Mouse (Mus musculus) intestine, embryonic 16.5 days (tissue): ENCODE measurements around the gene Eno1. TPM values are rescaled to one million over a fixed set of nuclear protein-coding genes. Genes with fewer than 3 reads are reported as not detected.

Experiments
- ATAC-seq: fragments of 200-750 bp; cut with Nextera tagmentation; 2 replicates; pipeline ENCODE4 v1.8.0; 2017; ENCODE audit warnings: moderate TSS enrichment, moderate library complexity
- H3K27ac ChIP-seq: fragments of 300-500 bp; sonication (generic); 2 replicates; pipeline ENCODE4 v1.5.1; 2014; ENCODE audit warnings: mild to moderate bottlenecking, low read length
- H3K27me3 ChIP-seq: fragments of 300-500 bp; sonication (generic); replicated peaks from 2 replicates; pipeline ENCODE4 v1.6.1; 2014; ENCODE audit warnings: low read length, control low read depth, mixed read lengths; ENCODE audit not compliant: control insufficient read depth, insufficient read depth
- H3K36me3 ChIP-seq: fragments of 300-500 bp; sonication (generic); 2 replicates; pipeline ENCODE4 v1.6.1; 2014; ENCODE audit warnings: low read length, control low read depth; ENCODE audit not compliant: control insufficient read depth, insufficient read depth
- H3K4me1 ChIP-seq: fragments of 300-500 bp; sonication (generic); 2 replicates; pipeline ENCODE4 v1.6.1; 2014; ENCODE audit warnings: low read length, control low read depth, mixed read lengths; ENCODE audit not compliant: control insufficient read depth, insufficient read depth
- H3K4me2 ChIP-seq: fragments of 300-500 bp; sonication (generic); 2 replicates; pipeline ENCODE4 v1.6.1; 2014; ENCODE audit warnings: low read depth, low read length, control low read depth
- H3K4me3 ChIP-seq: fragments of 300-500 bp; sonication (generic); 2 replicates; pipeline ENCODE4 v1.5.1; 2014; ENCODE audit warnings: mild to moderate bottlenecking, low read length
- H3K9ac ChIP-seq: fragments of 300-500 bp; sonication (generic); 2 replicates; pipeline ENCODE4 v1.6.1; 2014; ENCODE audit warnings: low read depth, low read length
- H3K9me3 ChIP-seq: fragments of 300-500 bp; sonication (generic); 2 replicates; pipeline ENCODE4 v1.6.1; 2016; ENCODE audit warnings: low read length, control low read depth; ENCODE audit not compliant: control insufficient read depth
- WGBS: fragments of 180-500 bp; shearing (Covaris S2); extraction: QIAGEN DNeasy Blood & Tissue Kit; methylation state at CpG from one replicate; pipeline ENCODE4 v1.1.7; 2014; 5-methylcytosine and 5-hydroxymethylcytosine counted together
- polyA plus RNA-seq: library from polyadenylated mRNA; unstranded; fragments of >200 nt; fragmentation: Nextera tagmentation; extraction: Ambion mirVana; gene quantifications from 2 replicates; pipeline ENCODE4 v1.2.1, GENCODE M21; 2015

Gene Eno1
- polyA plus RNA-seq, 1 experiment from 2014 or later: 2,067 TPM

DNA sequence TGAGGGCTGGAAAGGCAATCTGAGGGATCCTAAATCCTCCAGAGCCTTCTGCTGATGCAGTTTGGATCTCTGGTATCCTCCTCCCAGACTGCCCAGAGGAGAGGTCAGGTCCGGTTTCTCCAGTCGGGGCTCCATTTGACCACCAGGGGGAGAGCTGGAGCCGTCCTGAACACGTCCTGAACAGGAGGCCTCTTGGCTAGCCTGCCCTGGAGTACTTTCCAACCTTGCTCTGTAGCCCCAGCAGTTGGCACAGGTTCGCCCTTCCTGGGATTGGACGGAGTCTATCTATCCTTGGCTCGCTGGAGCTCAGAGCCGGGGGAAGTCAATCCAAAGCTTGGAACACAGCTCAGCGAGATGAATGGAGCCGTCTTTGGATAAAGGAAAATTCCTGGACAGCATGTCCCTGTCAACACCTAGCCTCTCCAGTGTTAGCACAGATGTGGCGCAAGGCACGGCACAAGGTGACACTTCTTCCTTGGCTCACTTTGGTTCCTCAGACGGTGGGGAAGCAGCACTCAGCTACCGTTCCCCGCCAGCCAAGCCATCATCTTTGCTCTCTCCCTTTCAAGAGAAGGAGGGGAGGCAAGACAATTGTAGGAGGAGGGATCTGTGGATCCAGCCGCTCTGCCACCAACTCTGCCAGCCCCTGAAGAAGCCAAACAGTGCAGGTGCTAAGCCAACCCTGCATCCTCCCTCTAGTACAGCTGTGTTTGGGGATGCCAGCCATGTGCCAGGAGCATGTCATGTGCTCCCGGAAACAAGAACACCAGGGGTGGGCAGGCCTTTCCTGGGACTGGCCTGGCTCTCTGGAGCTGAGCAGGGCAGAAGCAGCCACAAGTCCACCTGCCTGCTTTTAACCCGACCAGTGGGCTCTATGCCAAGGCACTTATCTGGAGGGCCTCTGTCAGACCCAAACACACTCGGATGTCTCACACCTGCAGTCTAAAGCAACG lies 21.0 kb downstream of the Eno1 start:
- Histone ChIP-seq H3K4me1 (peaks cover 11% of the 10 kb centered on the region; the same call in 1 of the 2 replicates), H3K9ac (peak overlapping the region; percentile 25; the same call in 1 of the 2 replicates), H3K36me3 (0 out of 2 replicates have a peak, but pooled peaks cover 2% of the 10 kb centered on the region), H3K9me3 (no peaks in the 10 kb centered on the region), H3K4me3 (no peak overlapping the region), H3K27me3 (no peaks in the 10 kb centered on the region), H3K27ac (peak overlapping the region; percentile 42), H3K4me2 (no peak overlapping the region)
- ATAC-seq: peak; percentile 78
- 46% methylated on average over 20 of the region's 20 CpGs for WGBS

DNA sequence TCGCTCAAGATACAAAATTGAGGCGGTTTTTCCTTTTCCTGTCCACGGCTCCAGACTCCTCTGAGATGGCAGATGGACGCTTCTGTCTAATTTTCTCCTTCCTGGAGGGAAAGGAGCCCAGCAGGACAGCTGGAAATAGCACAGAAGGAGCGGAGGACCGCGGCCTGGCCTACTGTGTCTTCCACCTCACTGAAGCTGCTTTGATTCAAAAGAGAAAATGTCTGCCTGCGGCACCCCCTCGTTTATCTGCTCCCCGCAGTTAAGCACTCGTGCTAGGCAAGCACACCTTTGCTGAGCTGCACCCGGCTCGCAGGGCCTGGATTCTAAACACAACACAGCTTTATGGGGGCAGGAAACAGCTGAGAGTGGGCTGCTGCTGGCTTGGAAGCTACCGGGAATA lies 21.9 kb downstream of the Eno1 start:
- WGBS: 51% methylated on average over 14 of the region's 14 CpGs
- H3K4me1 ChIP-seq: peaks cover 11% of the 10 kb centered on the region; the same call in 1 of the 2 replicates
- peak overlapping the region; percentile 54 for H3K27ac ChIP-seq
- no peak for ATAC-seq
- no peak overlapping the region for H3K4me2 ChIP-seq
- H3K36me3 ChIP-seq: no peaks in the 10 kb centered on the region
- H3K9ac ChIP-seq: peak overlapping the region; percentile 25; the same call in 1 of the 2 replicates
- H3K9me3 ChIP-seq: no peaks in the 10 kb centered on the region
- no peaks in the 10 kb centered on the region for H3K27me3 ChIP-seq
- no peak overlapping the region for H3K4me3 ChIP-seq

DNA sequence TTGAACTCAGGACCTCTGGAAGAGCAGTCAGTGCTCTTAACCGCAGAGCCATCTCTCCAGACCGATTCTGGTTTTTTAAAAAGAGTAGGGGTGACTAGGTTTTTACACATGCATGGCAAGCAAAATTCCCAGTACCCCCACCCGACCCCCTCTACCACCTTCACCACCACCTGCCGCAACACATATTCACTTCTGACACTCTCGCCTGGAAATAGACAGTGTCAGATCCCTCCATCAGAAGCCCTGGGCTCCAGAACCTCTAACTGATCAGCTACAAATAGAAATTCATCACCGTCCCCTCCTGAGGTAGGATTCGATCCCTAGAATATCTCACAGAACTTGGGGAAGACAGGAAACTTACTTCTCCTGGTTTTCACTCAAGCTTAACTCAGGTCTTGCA lies 23.1 kb downstream of the Eno1 start:
- no peak for ATAC-seq
- Histone ChIP-seq H3K4me2 (no peak overlapping the region), H3K27ac (no peak overlapping the region), H3K9ac (no peak overlapping the region), H3K27me3 (no peaks in the 10 kb centered on the region), H3K36me3 (no peaks in the 10 kb centered on the region), H3K4me1 (peaks cover 11% of the 10 kb centered on the region; the same call in 1 of the 2 replicates), H3K9me3 (no peaks in the 10 kb centered on the region), H3K4me3 (no peak overlapping the region)
- 94% methylated on average over 7 of the region's 7 CpGs for WGBS

DNA sequence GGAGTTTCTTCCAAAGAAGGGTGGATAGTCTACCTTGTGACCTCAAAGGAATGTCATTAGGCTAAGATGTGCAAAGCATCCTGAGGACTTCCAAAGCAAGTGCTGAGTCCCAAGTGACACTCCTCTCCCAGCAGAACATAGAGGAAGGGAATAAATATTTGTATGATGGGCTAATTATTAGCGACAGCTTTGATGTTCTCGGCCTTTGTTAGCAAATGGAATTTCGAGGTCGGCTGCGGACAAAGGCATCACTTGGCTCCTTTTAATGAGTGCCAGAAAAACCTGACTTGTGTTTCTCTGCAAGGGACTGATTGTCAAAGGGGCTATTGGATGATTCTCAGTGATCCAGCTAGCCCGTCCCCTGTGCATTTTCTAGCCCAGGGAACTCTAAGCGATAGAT lies 23.6 kb downstream of the Eno1 start:
- Histone ChIP-seq H3K36me3 (no peaks in the 10 kb centered on the region), H3K4me1 (peaks cover 11% of the 10 kb centered on the region; the same call in 1 of the 2 replicates), H3K27ac (no peak overlapping the region), H3K27me3 (no peaks in the 10 kb centered on the region), H3K9me3 (no peaks in the 10 kb centered on the region), H3K9ac (no peak overlapping the region), H3K4me3 (no peak overlapping the region), H3K4me2 (no peak overlapping the region)
- ATAC-seq: no peak
- 55% methylated on average over 7 of the region's 7 CpGs for WGBS

DNA sequence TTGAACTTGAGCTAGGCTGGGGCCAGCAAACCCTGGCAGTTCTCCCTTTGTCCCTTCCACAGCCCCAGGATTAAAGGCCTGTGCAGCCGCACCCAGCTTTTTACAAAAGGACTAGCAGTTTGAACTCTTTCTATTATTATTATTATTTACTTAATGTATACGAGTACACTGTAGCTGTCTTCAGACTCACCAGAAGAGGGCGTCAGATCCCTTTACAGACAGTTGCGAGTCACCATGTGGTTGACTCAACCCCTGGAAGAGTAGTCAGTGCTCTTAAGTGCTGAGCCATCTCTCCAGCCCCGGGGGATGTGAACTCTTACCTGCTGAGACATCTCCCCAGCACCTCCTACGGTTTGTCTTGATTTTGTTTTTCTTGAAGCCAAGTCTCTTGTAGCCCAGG lies 24.2 kb downstream of the Eno1 start:
- 42% methylated on average over 6 of the region's 6 CpGs for WGBS
- H3K4me1 ChIP-seq: peaks cover 11% of the 10 kb centered on the region; the same call in 1 of the 2 replicates

DNA sequence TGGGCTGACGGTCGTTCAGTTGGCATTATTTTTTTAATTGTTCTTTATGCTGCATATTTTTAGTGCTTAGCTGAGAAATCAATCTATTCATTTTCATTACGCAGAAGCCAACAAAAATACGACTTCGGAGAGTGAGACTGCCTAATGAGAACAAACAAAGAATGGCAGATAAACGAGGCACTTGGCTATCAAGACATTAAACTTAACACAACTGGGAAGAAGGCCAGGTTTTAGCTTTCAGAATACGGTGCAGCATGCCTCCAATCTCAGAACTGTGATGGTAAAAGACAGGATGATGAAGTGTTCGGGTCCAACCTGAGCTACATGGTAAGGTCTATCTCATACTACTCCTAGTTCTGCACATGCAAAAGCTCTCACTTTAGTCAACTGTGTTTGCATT lies 25.8 kb downstream of the Eno1 start:
- Histone ChIP-seq H3K9ac (no peak overlapping the region), H3K9me3 (no peaks in the 10 kb centered on the region), H3K4me1 (peaks cover 11% of the 10 kb centered on the region; the same call in 1 of the 2 replicates), H3K4me3 (no peak overlapping the region), H3K4me2 (no peak overlapping the region), H3K27me3 (no peaks in the 10 kb centered on the region), H3K27ac (no peak overlapping the region), H3K36me3 (no peaks in the 10 kb centered on the region)
- 71% methylated on average over 8 of the region's 8 CpGs for WGBS
- ATAC-seq: no peak

More for the DNA sequence above, 24.2 kb downstream of the Eno1 start:
- H3K27ac ChIP-seq: no peak overlapping the region
- H3K9me3 ChIP-seq: no peaks in the 10 kb centered on the region
- no peaks in the 10 kb centered on the region for H3K27me3 ChIP-seq
- no peak overlapping the region for H3K9ac ChIP-seq
- no peak overlapping the region for H3K4me2 ChIP-seq
- H3K4me3 ChIP-seq: no peak overlapping the region
- no peaks in the 10 kb centered on the region for H3K36me3 ChIP-seq
- ATAC-seq: no peak

DNA sequence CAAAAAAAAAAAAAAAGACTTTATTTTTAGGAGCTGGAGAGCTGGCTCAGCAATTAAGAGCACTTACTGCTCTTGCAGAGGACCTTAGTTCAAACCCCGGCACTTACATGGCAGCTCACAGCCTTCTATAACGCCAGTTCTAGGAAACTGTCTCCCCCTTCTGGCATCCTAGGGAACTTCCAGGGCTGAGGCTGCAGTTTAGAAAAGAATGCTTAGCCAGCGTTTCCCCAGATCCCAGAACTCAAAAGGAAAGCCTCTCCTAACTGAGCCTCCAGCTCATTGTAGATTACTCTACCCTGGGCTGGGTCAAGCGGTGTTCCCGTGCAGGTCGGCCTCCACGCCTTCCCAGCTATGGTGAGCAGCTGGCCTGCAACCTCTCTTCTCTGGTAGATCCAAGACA lies 28.4 kb downstream of the Eno1 start:
- Histone ChIP-seq H3K4me2 (no peak overlapping the region), H3K9me3 (no peaks in the 10 kb centered on the region), H3K4me3 (no peak overlapping the region), H3K36me3 (no peaks in the 10 kb centered on the region), H3K27me3 (no peaks in the 10 kb centered on the region), H3K27ac (no peak overlapping the region), H3K4me1 (peaks cover 11% of the 10 kb centered on the region), H3K9ac (no peak overlapping the region)
- WGBS: 55% methylated on average over 7 of the region's 7 CpGs
- ATAC-seq: no peak

DNA sequence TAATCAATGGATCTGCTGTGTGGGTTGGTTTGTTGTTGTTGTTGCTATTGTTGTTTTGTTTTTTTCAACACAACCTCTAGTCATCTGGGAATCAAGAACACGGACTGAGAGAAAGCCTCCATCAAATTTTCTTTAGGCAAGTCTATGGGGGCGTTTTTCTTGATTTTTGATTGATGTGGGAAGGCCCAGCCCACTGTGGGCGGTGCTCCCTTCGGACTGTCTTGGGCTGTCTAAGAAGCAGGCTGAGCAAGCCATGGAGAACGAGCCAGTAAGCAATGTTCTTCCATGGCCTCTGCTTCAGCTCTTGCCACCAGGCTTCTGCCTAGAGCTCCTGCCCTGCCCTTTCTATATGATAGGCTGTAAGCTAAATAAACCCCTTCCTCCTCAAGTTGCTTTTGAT lies 28.9 kb downstream of the Eno1 start:
- H3K4me1 ChIP-seq: peaks cover 14% of the 10 kb centered on the region
- no peaks in the 10 kb centered on the region for H3K27me3 ChIP-seq
- 69% methylated on average over 5 of the region's 5 CpGs for WGBS
- no peaks in the 10 kb centered on the region for H3K9me3 ChIP-seq
- H3K27ac ChIP-seq: no peak overlapping the region
- no peak overlapping the region for H3K9ac ChIP-seq
- H3K4me3 ChIP-seq: no peak overlapping the region
- H3K4me2 ChIP-seq: no peak overlapping the region
- ATAC-seq: no peak
- H3K36me3 ChIP-seq: no peaks in the 10 kb centered on the region

DNA sequence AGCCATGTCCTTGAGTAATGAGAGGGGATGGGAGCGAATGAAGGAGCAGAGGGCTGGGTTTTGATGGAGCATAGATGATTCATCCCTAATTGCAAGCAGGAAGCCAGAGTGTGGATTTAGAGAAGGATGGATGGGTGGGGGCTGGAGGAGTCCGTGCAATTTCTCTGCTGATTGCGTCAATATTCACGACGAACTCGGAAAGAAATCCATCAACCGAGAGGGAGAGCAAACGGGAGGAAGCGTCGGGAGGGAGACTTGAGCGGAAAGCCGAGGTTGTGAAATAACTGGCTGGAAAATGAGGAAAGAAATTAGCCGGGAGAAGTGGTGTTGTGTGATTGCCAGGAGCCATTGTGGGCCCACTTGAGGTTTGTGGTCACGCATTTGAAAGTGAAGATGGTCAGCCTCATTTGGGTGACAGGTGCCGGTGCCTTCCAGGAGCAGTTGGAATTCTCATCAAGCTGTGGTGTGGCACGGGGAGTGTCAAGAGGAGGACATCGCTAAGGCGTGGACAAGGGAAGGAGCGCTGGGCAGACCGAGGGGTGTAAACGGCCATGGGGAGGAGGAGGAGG lies 30.2 kb downstream of the Eno1 start:
- Histone ChIP-seq H3K27ac (no peak overlapping the region), H3K9ac (no peak overlapping the region), H3K36me3 (no peaks in the 10 kb centered on the region), H3K4me2 (no peak overlapping the region), H3K4me3 (no peak overlapping the region), H3K27me3 (no peaks in the 10 kb centered on the region), H3K9me3 (no peaks in the 10 kb centered on the region), H3K4me1 (peaks cover 15% of the 10 kb centered on the region)
- ATAC-seq: no peak
- 62% methylated on average over 21 of the region's 21 CpGs for WGBS
